Mouse (Mus musculus) activated CD4-positive, CD25-positive, alpha-beta regulatory T cell, adult 4 months (primary cell): Measurements from ENCODE around the gene Fancl. TPM values are rescaled to one million over a fixed set of nuclear protein-coding genes. Genes with fewer than 3 reads are reported as not detected.

Source experiments
- ATAC-seq: one replicate; pipeline ENCODE4 v1.8.0; 2017
- polyA plus RNA-seq, 2 experiments: library from polyadenylated mRNA; unstranded; fragments of 100-300 nt; shearing (Covaris generic); gene quantifications; one replicate each; pipeline ENCODE4 v1.2.1; 2017

Gene Fancl
- polyA plus RNA-seq, 2 experiments from 2014 or later = 21.6 to 29.1 TPM

- no peak for ATAC-seq
These were observed 110.0 kb downstream of the Fancl start for GRCm38 (mm10) chr11:26495951-26496350.

- ATAC-seq = no peak
These were observed 127.7 kb downstream of the Fancl start for GRCm38 (mm10) chr11:26513683-26514082.

- ATAC-seq = no peak
These were observed 130.2 kb downstream of the Fancl start for GRCm38 (mm10) chr11:26516086-26516485.

- ATAC-seq = no peak
These were observed 133.1 kb downstream of the Fancl start for GRCm38 (mm10) chr11:26518991-26519390.

Other genes with a start within 250 kb of the Fancl start
- gene 5730522E02Rik, start 175.4 kb upstream of the Fancl start, polyA plus RNA-seq = not detected
- not detected for gene Gm6899, start 207.1 kb downstream of the Fancl start, polyA plus RNA-seq
- gene Vrk2, start 207.9 kb downstream of the Fancl start, polyA plus RNA-seq = 10 to 100 TPM; 48.1 to 55.3 TPM